Mouse (Mus musculus) naive thymus-derived CD4-positive, alpha-beta T cell, adult 2 months (primary cell): ENCODE measurements around the gene Armc3.
A peak's percentile ranks its signal among the peaks of the same experiment; 100 is the strongest.

Experiments
- DNase-seq: peaks from one replicate; pipeline ENCODE4 v3.0.0-alpha.2; 2011; ENCODE audit warnings: low read depth

Gene Armc3

DNA sequence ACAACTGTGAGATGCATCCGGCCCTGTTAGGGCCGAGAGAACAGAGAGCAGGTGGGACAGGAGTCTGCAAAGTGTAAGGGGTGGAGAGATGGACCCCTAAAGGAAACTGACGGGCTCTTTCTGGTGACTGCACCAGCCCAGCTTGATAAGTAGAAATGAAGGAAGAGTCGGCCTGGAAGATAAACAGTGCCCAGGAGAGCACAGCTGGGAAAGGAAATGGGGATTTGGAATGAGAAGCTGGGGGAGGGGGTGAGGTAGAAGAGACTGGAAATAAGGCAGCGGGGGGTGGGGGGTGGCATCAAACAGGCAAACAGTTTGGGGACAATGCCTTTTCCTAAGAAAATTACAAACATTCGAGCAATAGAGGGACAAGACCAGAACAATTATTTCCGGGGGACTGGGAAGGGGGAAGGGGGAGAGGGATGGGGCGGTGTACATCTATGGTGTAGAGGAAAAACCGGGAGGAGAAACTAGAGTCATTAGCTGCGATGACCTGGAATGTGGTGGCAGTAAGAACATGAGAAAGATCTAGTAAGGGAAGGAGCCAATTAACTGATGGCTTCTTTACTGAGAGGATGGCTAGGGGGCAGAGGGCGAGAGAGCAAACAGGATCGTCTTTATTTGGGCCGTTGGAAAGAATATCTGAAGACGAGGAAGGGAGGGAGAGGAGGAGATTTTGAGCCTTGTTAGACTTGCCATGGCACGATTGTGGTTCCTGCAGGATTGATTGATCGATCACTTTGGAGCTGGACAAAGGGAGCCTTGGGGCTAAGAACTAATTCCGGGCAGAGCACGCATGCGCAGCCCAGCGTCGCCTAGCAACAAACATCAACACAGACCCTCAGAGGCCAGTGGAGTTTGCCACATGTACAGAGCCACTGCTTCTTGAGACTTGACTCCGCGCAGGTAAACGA lies at the start of gene Armc3:
TSS of gene Armc3 (plus strand) at position 851 of the 914 bp plus-strand sequence.
- DNase-seq, result peak; percentile 56

- no peak for DNase-seq
Measured at GRCm38 (mm10) chr2:19152687-19153086, 46.4 kb upstream of the Armc3 start.

DNA sequence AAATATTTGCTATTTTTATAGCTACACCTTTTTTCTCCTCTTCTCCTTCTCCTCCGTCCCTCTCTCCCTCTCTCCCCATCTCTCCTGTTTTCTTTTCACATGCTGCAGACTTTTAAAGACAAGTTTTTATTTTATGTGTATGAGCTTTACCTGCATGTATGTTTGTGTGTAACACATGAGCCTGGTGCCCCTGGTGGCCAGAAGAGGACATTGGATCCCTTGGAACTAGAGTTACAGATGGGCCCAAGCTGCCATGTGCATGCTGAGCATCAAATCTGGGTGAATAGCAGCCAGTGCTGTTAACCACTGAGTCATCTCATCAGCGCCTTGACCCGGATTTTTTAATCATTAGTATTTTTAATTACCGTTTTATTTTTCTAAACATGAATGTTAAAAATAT lies 42.9 kb upstream of the Armc3 start:
- peak; percentile 65 for DNase-seq

DNA sequence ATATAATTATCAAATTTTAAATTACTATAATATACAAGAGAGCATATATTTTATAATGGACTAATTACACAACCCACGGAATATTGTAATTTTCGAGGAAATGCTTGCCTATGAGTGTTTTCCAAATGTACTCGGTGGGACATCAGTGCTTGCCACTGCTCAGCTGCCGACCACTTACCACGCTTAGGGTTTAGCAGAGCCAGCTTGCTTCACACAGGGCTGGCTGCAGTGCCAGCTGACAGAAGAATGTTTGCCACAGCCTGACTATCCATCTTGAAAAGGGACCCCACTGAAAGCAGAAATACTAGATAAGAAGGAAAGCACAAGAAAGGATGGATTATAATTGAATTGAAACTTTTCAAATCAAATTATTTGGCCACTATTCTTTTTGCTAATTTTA lies 39.6 kb upstream of the Armc3 start:
- no peak for DNase-seq

DNA sequence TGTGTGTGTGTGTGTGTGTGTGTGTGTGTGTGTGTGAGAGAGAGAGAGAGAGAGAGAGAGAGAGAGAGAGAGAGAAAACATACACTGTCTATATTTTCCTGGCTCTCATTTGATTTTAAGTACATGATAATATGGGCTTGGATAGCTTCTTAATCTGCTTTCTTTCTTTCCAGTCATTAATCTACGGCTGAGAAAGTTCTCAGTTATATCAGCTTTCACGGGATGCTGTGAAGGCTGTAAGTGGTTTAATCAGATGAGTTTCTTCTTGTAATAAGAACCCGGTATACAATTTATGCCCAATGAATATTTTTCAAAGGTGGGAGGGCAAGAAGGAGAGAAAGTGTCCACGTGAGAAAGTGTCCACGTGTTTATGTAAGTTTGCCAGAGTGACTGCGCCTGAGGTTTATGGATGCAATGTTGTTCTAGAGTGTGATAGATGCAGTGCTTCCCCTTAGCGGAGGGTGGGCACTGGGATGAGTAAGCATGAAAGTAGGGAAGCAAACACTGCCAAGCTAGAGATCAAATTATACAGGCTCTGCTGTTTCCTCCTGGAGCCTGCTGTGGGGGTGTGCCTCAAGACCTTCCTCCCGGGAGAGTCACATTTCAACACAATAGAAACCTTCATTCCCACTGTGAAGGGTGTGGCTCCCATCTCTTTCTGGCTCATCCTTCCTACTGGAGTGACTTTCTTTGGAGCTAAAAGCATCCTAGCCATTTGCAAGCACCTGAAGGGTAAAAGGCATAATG lies 38.6 kb upstream of the Armc3 start:
- no peak for DNase-seq

GRCm38 (mm10) chr2:19164234-19164633 lies 34.9 kb upstream of the Armc3 start:
- DNase-seq, result no peak

- no peak for DNase-seq
Measured at GRCm38 (mm10) chr2:19176827-19177236, 22.3 kb upstream of the Armc3 start.

DNA sequence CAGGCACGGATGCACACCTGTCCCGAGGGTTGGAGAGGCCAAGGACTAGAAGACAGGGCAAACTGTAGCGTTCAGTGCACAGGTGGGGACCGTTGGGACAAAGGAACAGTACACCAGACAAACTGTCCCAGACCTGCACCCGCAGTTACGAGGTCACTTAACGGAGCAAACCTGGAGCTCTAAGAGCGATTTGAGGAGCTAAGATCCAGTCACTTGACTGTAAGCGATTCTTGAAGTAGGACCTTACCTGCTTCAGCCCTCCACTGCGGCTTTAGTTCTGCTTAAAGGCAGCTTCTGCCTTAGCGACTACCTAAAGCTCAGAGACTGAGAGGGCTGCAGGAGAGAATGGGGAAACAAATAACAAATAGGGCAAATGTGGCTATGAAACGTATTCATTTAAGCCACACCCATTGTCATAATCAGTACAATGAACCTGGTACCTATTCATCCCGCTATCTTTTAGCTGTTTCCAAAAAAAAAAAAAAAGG lies 308 bp downstream of the Armc3 start:
- DNase-seq, result no peak

DNA sequence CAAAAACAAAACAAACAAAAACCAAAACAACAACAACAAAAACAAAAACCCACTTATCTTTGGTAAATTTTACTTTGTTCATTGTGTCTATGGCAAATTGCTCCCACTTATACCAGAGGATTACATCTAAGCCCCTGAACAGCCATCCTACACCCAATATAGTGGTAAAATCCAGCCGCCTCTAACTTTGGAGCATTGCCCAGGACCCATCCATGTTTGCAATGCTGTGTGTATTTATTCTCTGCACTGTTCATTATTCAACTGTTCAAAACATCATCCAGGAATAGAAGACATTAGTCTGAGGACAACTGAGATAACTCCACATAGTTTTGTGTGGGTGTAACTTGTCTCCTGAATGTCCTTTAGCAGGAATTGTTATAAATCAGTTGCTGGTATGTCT lies 1.0 kb downstream of the Armc3 start:
- DNase-seq, result no peak

- no peak for DNase-seq
Measured at GRCm38 (mm10) chr2:19201682-19202081, 2.6 kb downstream of the Armc3 start.

DNA sequence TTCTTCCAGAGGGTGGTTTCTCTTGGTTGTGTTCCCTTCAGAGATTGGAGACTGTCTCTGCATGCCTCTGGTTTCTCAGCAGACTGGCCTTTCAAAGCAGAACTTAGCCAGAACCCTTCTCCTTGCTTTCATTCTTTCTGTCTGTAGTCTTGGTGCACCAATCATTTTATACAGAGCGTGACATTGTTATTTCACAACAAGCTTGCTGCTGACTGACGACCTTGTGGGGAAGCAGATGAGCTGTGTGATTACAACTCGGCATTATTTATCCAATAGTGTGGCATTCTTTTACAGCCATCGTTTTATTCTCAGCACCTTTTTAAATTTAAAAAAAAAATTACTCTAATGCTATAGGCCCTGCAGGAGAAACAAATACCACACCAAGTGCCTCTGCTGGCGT lies 35.2 kb downstream of the Armc3 start:
- DNase-seq, result no peak

GRCm38 (mm10) chr2:19235193-19235592 lies 36.1 kb downstream of the Armc3 start:
- DNase-seq, result no peak

GRCm38 (mm10) chr2:19235614-19236013 lies 36.5 kb downstream of the Armc3 start:
- DNase-seq, result no peak

DNA sequence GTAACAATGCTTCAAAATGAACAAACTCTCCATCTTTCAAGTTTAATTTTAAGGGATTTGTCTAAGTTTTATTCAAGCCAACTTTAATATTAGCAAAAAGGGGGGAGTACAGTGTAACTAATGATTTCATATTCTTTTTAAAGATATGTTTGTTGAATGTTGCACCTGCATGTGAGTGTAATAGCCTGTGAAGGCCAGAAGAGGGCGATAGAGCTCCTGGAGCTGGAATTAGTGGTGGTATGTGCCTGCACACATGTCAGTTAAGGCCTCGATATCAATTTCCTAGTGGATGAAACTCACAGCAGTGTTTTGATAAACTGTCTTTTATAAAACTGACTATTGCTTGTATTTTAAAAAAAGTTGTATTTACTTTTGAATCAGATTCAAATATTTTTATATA lies 39.7 kb downstream of the Armc3 start:
- peak; percentile 13 for DNase-seq

DNA sequence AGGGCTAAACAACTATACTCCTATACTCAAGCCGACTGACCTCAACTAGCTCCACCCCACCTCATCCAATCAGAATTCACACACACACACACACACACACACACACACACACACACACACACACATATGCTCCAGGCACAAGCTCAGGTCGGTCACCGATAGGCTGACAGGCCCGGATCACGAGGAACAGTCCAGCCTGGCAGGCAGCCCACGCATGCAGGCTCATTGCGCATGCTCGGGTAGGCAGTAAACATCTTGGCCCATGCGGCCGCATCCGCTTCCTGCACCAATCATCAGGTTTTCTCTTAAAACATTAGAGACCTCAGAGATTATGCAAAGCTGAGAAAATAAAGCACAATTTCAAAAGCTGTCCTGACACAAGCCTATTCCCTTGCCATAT lies 50.5 kb downstream of the Armc3 start:
- no peak for DNase-seq

DNA sequence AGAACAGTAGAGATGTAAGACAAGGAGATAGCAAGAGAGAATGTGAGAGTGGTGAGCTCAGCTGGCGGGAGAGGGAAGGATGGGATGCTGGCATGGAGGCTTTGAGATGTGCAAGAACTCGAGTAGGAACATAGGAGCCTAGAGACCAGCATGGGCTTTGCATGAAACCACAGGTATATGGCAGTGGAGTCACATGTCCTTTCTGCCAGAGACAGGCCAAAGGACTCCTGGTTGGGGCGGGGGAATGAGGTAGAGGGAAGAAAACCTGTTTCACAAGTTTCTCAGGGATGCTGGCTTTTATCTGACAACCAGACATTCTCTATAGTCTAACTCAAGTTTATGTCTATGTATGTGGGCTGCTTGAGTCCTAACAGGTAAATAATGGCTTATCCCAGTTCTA lies 55.9 kb downstream of the Armc3 start:
- DNase-seq, result no peak

DNA sequence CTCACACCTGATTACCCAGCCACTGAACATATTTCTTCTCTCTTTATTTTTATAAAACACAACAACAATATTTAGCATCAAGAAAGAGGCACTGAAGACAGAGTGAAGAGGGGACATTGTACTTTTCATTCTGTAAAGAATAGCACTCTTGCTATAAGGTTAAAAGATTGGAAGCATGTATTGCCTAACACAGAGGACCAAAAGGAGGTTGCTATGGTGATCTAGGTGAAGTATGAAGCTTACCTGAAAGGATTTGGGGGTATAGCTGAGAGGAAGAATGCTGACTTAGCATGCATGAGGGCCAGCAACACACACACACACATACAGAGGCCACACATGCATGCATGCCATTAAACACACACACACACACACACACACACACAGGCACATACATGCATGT lies 58.2 kb downstream of the Armc3 start:
- no peak for DNase-seq

GRCm38 (mm10) chr2:19260399-19260798 lies 61.3 kb downstream of the Armc3 start:
- DNase-seq, result no peak

DNA sequence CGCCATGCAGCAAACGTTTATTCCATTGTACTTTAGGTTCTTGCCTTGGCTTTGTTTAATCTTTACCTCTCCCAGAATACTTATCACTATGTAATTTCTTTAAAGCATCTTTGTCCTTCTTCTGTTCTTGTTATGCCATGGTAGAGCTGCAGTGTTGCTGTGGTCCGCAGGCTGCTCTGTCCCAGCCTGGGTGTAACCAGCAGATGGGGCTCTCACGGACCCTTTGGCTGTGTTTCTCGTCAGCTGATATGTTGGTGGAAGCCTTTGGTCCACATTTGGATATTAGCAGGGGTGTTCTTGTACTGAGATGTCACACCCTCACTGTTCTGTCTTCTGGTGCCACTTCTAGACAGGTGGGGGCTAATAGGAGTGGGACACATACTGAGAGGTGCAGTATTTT lies 64.3 kb downstream of the Armc3 start:
- DNase-seq, result no peak

DNA sequence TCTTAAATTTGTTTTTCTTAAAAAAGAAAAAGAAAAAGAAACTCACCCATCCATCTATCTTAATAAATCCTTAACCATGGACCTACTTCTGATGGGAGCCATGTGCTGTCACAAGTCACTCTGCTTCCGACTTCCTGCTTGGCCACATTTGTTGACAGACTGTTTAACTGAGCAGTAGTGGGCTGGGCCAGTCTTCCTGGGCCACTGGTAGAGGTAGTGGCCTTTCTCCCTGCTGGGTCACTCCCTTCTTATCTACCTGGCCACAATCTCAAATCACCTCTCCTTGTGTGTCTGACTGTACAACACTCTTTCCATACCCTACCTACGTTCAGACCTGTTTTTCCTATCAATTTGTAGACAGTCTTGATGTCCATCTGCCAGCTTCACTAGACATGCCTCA lies 66.7 kb downstream of the Armc3 start:
- DNase-seq, result no peak

GRCm38 (mm10) chr2:19267396-19267795 lies 68.3 kb downstream of the Armc3 start:
- no peak for DNase-seq

DNA sequence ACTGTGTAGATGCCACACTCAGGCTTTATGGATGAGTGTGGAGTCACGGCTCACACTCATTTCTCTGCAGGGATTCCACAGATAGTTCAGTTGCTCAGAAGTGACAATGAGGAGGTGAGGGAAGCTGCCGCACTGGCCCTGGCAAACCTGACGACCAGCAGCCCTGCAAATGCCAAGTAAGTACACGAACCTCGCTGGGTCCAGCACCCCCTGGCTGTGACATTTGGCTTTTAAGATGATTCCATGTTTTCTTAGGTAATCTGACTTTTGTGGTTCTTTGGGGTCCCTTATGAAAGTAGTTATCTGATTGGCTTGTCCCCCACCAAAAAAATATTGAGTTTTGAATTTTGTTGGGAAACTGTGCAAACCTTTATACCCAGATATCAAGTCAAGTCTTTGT lies 70.9 kb downstream of the Armc3 start:
- DNase-seq, result no peak

DNA sequence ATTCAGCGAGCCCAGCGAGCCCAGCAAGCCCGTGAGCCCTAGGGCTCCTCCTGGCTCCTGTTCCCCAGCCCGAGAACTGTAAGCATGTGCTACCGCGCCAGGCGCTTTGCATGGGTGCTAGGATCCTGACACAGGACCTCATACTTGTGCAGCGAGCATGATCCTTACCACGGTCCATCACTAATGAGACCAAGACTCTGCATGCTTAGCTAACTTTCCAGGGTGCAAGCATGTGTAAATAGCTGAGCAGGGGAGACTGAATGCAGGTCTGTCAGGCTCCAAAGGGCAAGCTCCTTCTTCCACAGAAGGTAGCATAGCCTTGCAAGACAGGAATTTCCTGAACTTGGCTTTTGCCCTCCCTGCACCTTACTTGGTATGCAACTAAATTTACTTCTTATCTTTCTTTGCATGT lies 71.6 kb downstream of the Armc3 start:
- DNase-seq, result no peak
